Mouse (Mus musculus) small intestine, adult 2 months (tissue): ENCODE results near the gene Prkd3. TPM values are rescaled to one million over a fixed set of nuclear protein-coding genes. Genes with fewer than 3 reads are reported as not detected.

Experiments
- H3K27ac ChIP-seq: fragments of 200-500 bp; 2 replicates; pipeline ENCODE4 v1.5.1; 2012; ENCODE audit warnings: low read depth, low read length, control low read depth, inconsistent platforms; ENCODE audit not compliant: insufficient read depth
- H3K27me3 ChIP-seq: fragments of 200-500 bp; 2 replicates; pipeline ENCODE4 v1.6.1; 2012; ENCODE audit warnings: mild to moderate bottlenecking, moderate library complexity, low read length, inconsistent platforms; ENCODE audit not compliant: control insufficient read depth, insufficient read depth
- H3K36me3 ChIP-seq: fragments of 200-500 bp; 2 replicates; pipeline ENCODE4 v1.6.1; 2012; ENCODE audit warnings: mild to moderate bottlenecking, low read length, control low read depth, inconsistent platforms; ENCODE audit not compliant: control insufficient read depth, insufficient read depth
- H3K4me1 ChIP-seq: fragments of 200-500 bp; 2 replicates; pipeline ENCODE4 v1.6.1; 2012; ENCODE audit warnings: low read length, inconsistent platforms, mixed read lengths; ENCODE audit not compliant: control insufficient read depth, insufficient read depth, insufficient read length
- H3K4me3 ChIP-seq: fragments of 200-500 bp; 2 replicates; pipeline ENCODE4 v1.5.1; 2012; ENCODE audit warnings: low read depth, mild to moderate bottlenecking, control low read depth, inconsistent platforms, low read length, moderate library complexity
- CTCF ChIP-seq: fragments of 200-500 bp; IDR thresholded peaks from 2 replicates; pipeline ENCODE4 v1.5.1; 2012; ENCODE audit warnings: low read depth, mild to moderate bottlenecking, control low read depth, inconsistent platforms, low read length, moderate library complexity, mixed read lengths; ENCODE audit not compliant: insufficient replicate concordance, insufficient read length; ENCODE audit errors: extremely low read depth
- POLR2A ChIP-seq: fragments of 200-500 bp; IDR thresholded peaks from 2 replicates; pipeline ENCODE4 v1.6.1; 2012; ENCODE audit warnings: low read depth, mild to moderate bottlenecking, control low read depth, inconsistent platforms, low read length, moderate library complexity
- WGBS: fragments of 180-500 bp; shearing (Covaris S2); methylation state at CpG from one replicate; pipeline ENCODE4 v1.1.7; 2018; 5-methylcytosine and 5-hydroxymethylcytosine counted together
- polyA plus RNA-seq: library from polyadenylated mRNA; depleted of rRNA; stranded (reverse); fragments of >200 nt; gene quantifications from 2 replicates; pipeline ENCODE4 v1.2.3, GENCODE M21; 2012

Gene Prkd3
- polyA plus RNA-seq, 1 experiment, result 1.6 TPM

DNA sequence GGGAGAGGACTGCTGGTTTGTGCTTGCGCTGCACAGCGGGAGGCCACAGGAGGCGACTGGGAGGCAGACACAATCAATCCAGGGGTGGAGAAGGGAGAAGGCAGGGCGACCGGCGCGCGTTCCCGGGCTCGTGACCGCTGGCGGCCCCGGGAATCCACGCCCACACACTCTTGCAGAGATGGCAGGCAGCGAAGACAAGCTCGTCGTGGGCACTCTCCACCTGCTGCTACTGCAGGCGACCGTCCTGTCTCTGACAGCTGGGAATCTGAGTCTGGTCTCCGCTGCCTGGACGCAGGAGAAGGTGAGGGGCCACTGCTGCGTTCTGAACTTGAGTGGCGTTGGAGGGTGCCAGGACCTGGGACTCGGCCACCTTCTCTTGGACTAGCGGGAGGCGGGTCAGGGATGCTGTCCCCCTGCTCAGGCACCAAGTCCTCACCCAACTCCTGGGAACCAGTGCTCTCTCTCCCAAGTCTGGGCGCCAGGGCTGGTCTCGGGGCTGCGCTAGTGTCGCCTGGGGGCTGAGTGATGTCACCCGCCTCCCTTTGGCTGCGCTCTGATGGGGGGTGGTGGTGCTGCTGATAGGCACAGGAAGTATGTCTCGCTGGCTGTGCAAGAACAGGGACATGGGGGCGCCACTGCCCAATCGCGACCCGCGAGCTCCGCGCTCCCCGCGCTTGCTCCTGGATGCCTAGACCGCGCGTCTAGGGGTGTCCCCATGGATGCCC lies 31.6 kb upstream of the Prkd3 start:
- no peaks in the 10 kb centered on the region; the same call in 1 of the 2 replicates for H3K27me3 ChIP-seq
- no peaks in the 10 kb centered on the region for H3K36me3 ChIP-seq
- H3K4me1 ChIP-seq, result 0 out of 2 replicates have a peak, but pooled peaks cover 4% of the 10 kb centered on the region
- no peak overlapping the region for H3K27ac ChIP-seq
- 1% methylated on average over 45 of the region's 45 CpGs for WGBS
- TF ChIP-seq POLR2A, result no peak
- no peak for TF ChIP-seq CTCF
- H3K4me3 ChIP-seq, result peak overlapping the region; percentile 62

GRCm38 (mm10) chr17:79051606-79052005 lies 31.0 kb upstream of the Prkd3 start, which contains the start of gene Qpct:
Qpct (plus strand) TSS chr17:79051906.
- Histone ChIP-seq H3K36me3 (no peaks in the 10 kb centered on the region), H3K27ac (no peak within 1 kb of the TSS), H3K4me3 (peak within 1 kb of the TSS; percentile 62), H3K27me3 (no peaks in the 10 kb centered on the region; the same call in 1 of the 2 replicates), H3K4me1 (0 out of 2 replicates have a peak, but pooled peaks cover 4% of the 10 kb centered on the region)
- 62% methylated on average over 4 of the region's 4 CpGs for WGBS
- no peak for TF ChIP-seq CTCF
- TF ChIP-seq POLR2A, result no peak

GRCm38 (mm10) chr17:79043705-79044104 lies 23.1 kb upstream of the Prkd3 start:
- no peaks in the 10 kb centered on the region for H3K36me3 ChIP-seq
- no peaks in the 10 kb centered on the region for H3K27me3 ChIP-seq
- no peak overlapping the region for H3K27ac ChIP-seq
- H3K4me3 ChIP-seq, result no peak overlapping the region
- peaks cover 2% of the 10 kb centered on the region; the same call in 1 of the 2 replicates for H3K4me1 ChIP-seq
- TF ChIP-seq CTCF (no peak), POLR2A (no peak)
- 91% methylated on average over 2 of the region's 2 CpGs for WGBS

DNA sequence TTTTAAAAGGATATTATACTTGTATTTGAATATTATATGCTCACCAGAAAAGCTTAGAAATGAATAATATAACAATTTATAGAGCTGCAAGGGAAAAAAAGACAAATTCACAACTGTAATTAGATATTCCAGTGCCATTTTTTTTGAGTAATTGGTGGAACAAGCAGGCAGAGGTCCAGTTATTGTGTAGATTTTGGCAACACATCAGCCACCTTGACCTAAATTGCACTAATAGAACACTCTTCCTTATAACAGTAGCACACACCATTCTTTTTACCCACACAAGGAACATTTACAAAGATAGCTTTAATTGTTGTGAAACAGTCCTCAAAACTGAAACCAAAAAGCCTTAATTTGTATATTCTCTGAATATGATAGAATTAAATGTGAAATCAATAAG lies 19.0 kb upstream of the Prkd3 start:
- H3K36me3 ChIP-seq, result no peaks in the 10 kb centered on the region
- no peak for TF ChIP-seq POLR2A
- TF ChIP-seq CTCF, result no peak
- H3K27ac ChIP-seq, result no peak overlapping the region
- no peak overlapping the region for H3K4me3 ChIP-seq
- peaks cover 2% of the 10 kb centered on the region; the same call in 1 of the 2 replicates for H3K4me1 ChIP-seq
- H3K27me3 ChIP-seq, result no peaks in the 10 kb centered on the region

- no peaks in the 10 kb centered on the region for H3K36me3 ChIP-seq
- WGBS, result 82% methylated on average over 4 of the region's 4 CpGs
- TF ChIP-seq POLR2A (no peak), CTCF (no peak)
- H3K27me3 ChIP-seq, result no peaks in the 10 kb centered on the region; the same call in 1 of the 2 replicates
- H3K27ac ChIP-seq, result no peak overlapping the region
- H3K4me1 ChIP-seq, result no peaks in the 10 kb centered on the region
- H3K4me3 ChIP-seq, result no peak overlapping the region
These were observed 12.2 kb upstream of the Prkd3 start for GRCm38 (mm10) chr17:79032782-79033181.

DNA sequence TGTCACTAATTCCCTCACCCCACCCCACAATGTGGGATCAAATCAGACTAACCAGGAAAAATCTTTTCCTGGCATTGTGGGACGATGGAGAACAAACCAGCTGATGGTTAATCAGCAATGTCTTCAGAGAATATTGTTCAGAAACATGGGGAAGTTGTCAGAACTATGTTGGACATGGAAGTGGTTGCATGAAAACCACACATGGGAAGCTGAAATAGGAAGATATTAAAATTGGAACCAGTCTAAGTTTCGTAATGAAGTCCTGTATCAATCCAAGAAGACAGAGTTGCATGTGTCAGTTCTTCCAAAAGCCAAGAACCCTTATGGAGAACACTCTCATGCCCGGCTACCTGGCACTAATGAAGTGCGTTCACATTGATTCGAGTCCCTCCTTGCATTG lies 11.0 kb upstream of the Prkd3 start:
- TF ChIP-seq POLR2A (no peak), CTCF (no peak)
- H3K36me3 ChIP-seq, result no peaks in the 10 kb centered on the region
- H3K4me1 ChIP-seq, result no peaks in the 10 kb centered on the region
- H3K27ac ChIP-seq, result no peak overlapping the region
- WGBS, result 81% methylated on average over 5 of the region's 5 CpGs
- no peak overlapping the region for H3K4me3 ChIP-seq
- no peaks in the 10 kb centered on the region; the same call in 1 of the 2 replicates for H3K27me3 ChIP-seq

DNA sequence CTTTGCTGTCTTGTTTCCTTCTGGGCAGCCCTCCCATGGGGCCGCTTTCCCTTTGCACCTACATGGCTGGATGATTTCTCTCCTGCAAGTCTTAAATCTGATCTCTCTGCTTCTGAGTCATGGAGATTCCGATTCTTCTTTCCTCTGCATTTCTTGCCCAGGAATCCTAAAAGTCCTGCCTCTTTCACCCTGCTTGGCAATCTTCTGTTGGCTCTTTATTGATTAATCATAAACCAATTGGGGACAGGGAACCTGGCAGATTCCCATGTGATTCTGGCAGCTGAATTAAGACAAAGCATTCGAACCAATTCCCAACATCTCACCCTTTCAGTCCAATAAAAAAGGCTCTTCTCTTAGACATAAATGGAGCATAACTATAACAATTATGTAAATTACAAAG lies 8.6 kb upstream of the Prkd3 start:
- WGBS, result 36% methylated on average over 3 of the region's 3 CpGs
- Histone ChIP-seq H3K36me3 (no peaks in the 10 kb centered on the region), H3K27ac (no peak overlapping the region), H3K4me1 (no peaks in the 10 kb centered on the region), H3K27me3 (no peaks in the 10 kb centered on the region; the same call in 1 of the 2 replicates), H3K4me3 (no peak overlapping the region)
- no peak for TF ChIP-seq POLR2A
- TF ChIP-seq CTCF, result no peak
